Mouse (Mus musculus) midbrain, postnatal 0 days (tissue): ENCODE results near the gene Ccl5. TPM values are rescaled to one million over a fixed set of nuclear protein-coding genes. Genes with fewer than 3 reads are reported as not detected.

Source experiments
- ATAC-seq: fragments of 200-750 bp; cut with Nextera tagmentation; 2 replicates; pipeline ENCODE4 v1.8.0; 2017; ENCODE audit warnings: moderate number of reproducible peaks, mild to moderate bottlenecking, moderate TSS enrichment, moderate library complexity; ENCODE audit not compliant: low FRiP score
- DNase-seq: peaks from one replicate; pipeline ENCODE4 v3.0.0-alpha.2; 2015; ENCODE audit warnings: low spot score
- H3K27ac ChIP-seq: fragments of 300-500 bp; sonication (generic); 2 replicates; pipeline ENCODE4 v1.5.1; 2014; ENCODE audit warnings: low read depth, mild to moderate bottlenecking, low read length, mixed read lengths
- H3K27me3 ChIP-seq: fragments of 300-500 bp; sonication (generic); 2 replicates; pipeline ENCODE4 v1.6.1; 2014; ENCODE audit warnings: low read length, control low read depth, mixed read lengths; ENCODE audit not compliant: insufficient read depth
- H3K36me3 ChIP-seq: fragments of 300-500 bp; sonication (generic); 2 replicates; pipeline ENCODE4 v1.6.1; 2014; ENCODE audit warnings: low read length, control low read depth, mixed read lengths; ENCODE audit not compliant: insufficient read depth
- H3K4me1 ChIP-seq: fragments of 300-500 bp; sonication (generic); 2 replicates; pipeline ENCODE4 v1.6.1; 2014; ENCODE audit warnings: mild to moderate bottlenecking, control low read depth, antibody characterized with exemption, low read length, mixed read lengths; ENCODE audit not compliant: insufficient read depth
- H3K4me2 ChIP-seq: fragments of 300-500 bp; sonication (generic); 2 replicates; pipeline ENCODE4 v1.6.1; 2014; ENCODE audit warnings: low read depth, mild to moderate bottlenecking, low read length, mixed read lengths; ENCODE audit not compliant: poor library complexity, severe bottlenecking
- H3K4me3 ChIP-seq: fragments of 300-500 bp; sonication (generic); 2 replicates; pipeline ENCODE4 v1.5.1; 2014; ENCODE audit warnings: low read depth, mild to moderate bottlenecking, low read length, moderate library complexity
- H3K9ac ChIP-seq: fragments of 300-500 bp; sonication (generic); replicated peaks from 2 replicates; pipeline ENCODE4 v1.6.1; 2014; ENCODE audit warnings: mild to moderate bottlenecking, low read length, moderate library complexity, mixed read lengths; ENCODE audit not compliant: poor library complexity, severe bottlenecking
- H3K9me3 ChIP-seq: fragments of 300-500 bp; sonication (generic); 2 replicates; pipeline ENCODE4 v1.6.1; 2016; ENCODE audit warnings: low read length, control low read depth
- CTCF ChIP-seq: IDR thresholded peaks from 2 replicates; pipeline ENCODE4 v1.5.1; 2016; ENCODE audit warnings: antibody characterized with exemption, mild to moderate bottlenecking
- WGBS: fragments of 180-500 bp; shearing (Covaris S2); extraction: QIAGEN DNeasy Blood & Tissue Kit; methylation state at CpG from one replicate; pipeline ENCODE4 v1.1.7; 2014; 5-methylcytosine and 5-hydroxymethylcytosine counted together
- polyA plus RNA-seq: library from polyadenylated mRNA; unstranded; fragments of >200 nt; fragmentation: Nextera tagmentation; extraction: Ambion mirVana; gene quantifications from 2 replicates; pipeline ENCODE4 v1.2.1, GENCODE M21; 2015
- total RNA-seq: library from RNA; depleted of rRNA; stranded (reverse); fragments of >200 nt; gene quantifications from 2 replicates; pipeline ENCODE4 v1.2.3, GENCODE M21; 2014

Ccl5 gene
- total and polyA plus RNA-seq, 2 experiments from 2014 or later = not detected

- no peaks in the 10 kb centered on the region for H3K27me3 ChIP-seq
- no peaks in the 10 kb centered on the region for H3K36me3 ChIP-seq
- DNase-seq (no peak), ATAC-seq (no peak)
- no peak overlapping the region for H3K27ac ChIP-seq
- no peak overlapping the region for H3K4me3 ChIP-seq
- WGBS = 91% methylated on average over 5 of the region's 5 CpGs
- no peak overlapping the region for H3K4me2 ChIP-seq
- H3K9ac ChIP-seq = no peak overlapping the region
- no peaks in the 10 kb centered on the region for H3K4me1 ChIP-seq
- TF ChIP-seq CTCF = no peak
- no peaks in the 10 kb centered on the region for H3K9me3 ChIP-seq
These were observed 19.9 kb upstream of the Ccl5 start for GRCm38 (mm10) chr11:83550186-83550632.

GRCm38 (mm10) chr11:83544214-83544613 lies 13.9 kb upstream of the Ccl5 start:
- Histone ChIP-seq H3K27me3 (no peaks in the 10 kb centered on the region), H3K9me3 (no peaks in the 10 kb centered on the region), H3K36me3 (no peaks in the 10 kb centered on the region), H3K4me2 (no peak overlapping the region), H3K4me3 (no peak overlapping the region), H3K4me1 (no peaks in the 10 kb centered on the region), H3K27ac (no peak overlapping the region), H3K9ac (no peak overlapping the region)
- no peak for TF ChIP-seq CTCF
- 70% methylated on average over 3 of the region's 3 CpGs for WGBS
- no peak for ATAC-seq
- DNase-seq = no peak

- Histone ChIP-seq H3K4me2 (no peak overlapping the region), H3K36me3 (no peaks in the 10 kb centered on the region), H3K4me3 (no peak overlapping the region), H3K9me3 (no peaks in the 10 kb centered on the region), H3K27ac (no peak overlapping the region), H3K27me3 (no peaks in the 10 kb centered on the region), H3K9ac (no peak overlapping the region), H3K4me1 (no peaks in the 10 kb centered on the region)
- DNase-seq (no peak), ATAC-seq (no peak)
- 82% methylated on average over 3 of the region's 3 CpGs for WGBS
- TF ChIP-seq CTCF = no peak
These were observed 11.1 kb upstream of the Ccl5 start for GRCm38 (mm10) chr11:83541415-83541814.

- no peak overlapping the region for H3K4me3 ChIP-seq
- H3K9me3 ChIP-seq = no peaks in the 10 kb centered on the region
- no peak for TF ChIP-seq CTCF
- no peak overlapping the region for H3K9ac ChIP-seq
- H3K4me2 ChIP-seq = no peak overlapping the region
- H3K27me3 ChIP-seq = no peaks in the 10 kb centered on the region
- ATAC-seq (no peak), DNase-seq (no peak)
- 90% methylated on average over 2 of the region's 2 CpGs for WGBS
- no peak overlapping the region for H3K27ac ChIP-seq
- H3K4me1 ChIP-seq = no peaks in the 10 kb centered on the region
- no peaks in the 10 kb centered on the region for H3K36me3 ChIP-seq
These were observed 10.6 kb upstream of the Ccl5 start for GRCm38 (mm10) chr11:83540931-83541330.

- H3K4me3 ChIP-seq = no peak overlapping the region
- no peaks in the 10 kb centered on the region for H3K9me3 ChIP-seq
- no peak for ATAC-seq
- no peak for TF ChIP-seq CTCF
- H3K27me3 ChIP-seq = no peaks in the 10 kb centered on the region
- DNase-seq = no peak
- no peaks in the 10 kb centered on the region for H3K36me3 ChIP-seq
- no peak overlapping the region for H3K9ac ChIP-seq
- no peak overlapping the region for H3K4me2 ChIP-seq
- WGBS = 86% methylated on average over 3 of the region's 3 CpGs
- H3K27ac ChIP-seq = no peak overlapping the region
- H3K4me1 ChIP-seq = no peaks in the 10 kb centered on the region
These were observed 8.5 kb upstream of the Ccl5 start for GRCm38 (mm10) chr11:83538705-83539314.

- H3K9ac ChIP-seq = no peak overlapping the region
- H3K36me3 ChIP-seq = no peaks in the 10 kb centered on the region
- H3K9me3 ChIP-seq = no peaks in the 10 kb centered on the region
- no peak overlapping the region for H3K4me3 ChIP-seq
- H3K27me3 ChIP-seq = no peaks in the 10 kb centered on the region
- ATAC-seq (no peak), DNase-seq (no peak)
- H3K27ac ChIP-seq = no peak overlapping the region
- no peak overlapping the region for H3K4me2 ChIP-seq
- WGBS = 92% methylated on average over 3 of the region's 3 CpGs
- no peak for TF ChIP-seq CTCF
- H3K4me1 ChIP-seq = no peaks in the 10 kb centered on the region
These were observed 6.5 kb upstream of the Ccl5 start for GRCm38 (mm10) chr11:83536831-83537230.
